Mouse (Mus musculus): ENCODE measurements around the gene Catip. TPM values are rescaled to one million over a fixed set of nuclear protein-coding genes. Genes with fewer than 3 reads are reported as not detected.

Catip gene
- 6.8 TPM for polyA plus RNA-seq (2014; fragmentation: Illumina TruSeq; extraction: RNeasy Lipid Tissue Mini Kit (QIAGEN cat#74804); ENCODE audit: insufficient read depth, low read depth, low replicate concordance)

GRCm38 (mm10) chr1:74361812-74362211 lies at the start of gene Catip:
Catip (plus strand) TSS chr1:74362108.

GRCm38 (mm10) chr1:74374980-74375379 lies 13.1 kb downstream of the Catip start, which contains the start of gene Slc11a1:
Slc11a1 (plus strand) TSS chr1:74375195.

GRCm38 (mm10) chr1:74390924-74391748 lies 29.2 kb downstream of the Catip start, which contains the start of gene Ctdsp1:
Ctdsp1 (plus strand) TSS chr1:74391509.

GRCm38 (mm10) chr1:74408589-74409504 lies 46.9 kb downstream of the Catip start, which contains the start of gene Vil1:
Vil1 (plus strand) TSS chr1:74409376.

Other genes starting within 250 kb of the Catip start
- gene Tns1, start 237.7 kb upstream of the Catip start, polyA plus RNA-seq (2014; fragmentation: Illumina TruSeq; extraction: RNeasy Lipid Tissue Mini Kit (QIAGEN cat#74804); ENCODE audit: insufficient read depth, low read depth, low replicate concordance) = 139 TPM
- 1.8 TPM for gene Rufy4, start 236.6 kb upstream of the Catip start, polyA plus RNA-seq (2014; fragmentation: Illumina TruSeq; extraction: RNeasy Lipid Tissue Mini Kit (QIAGEN cat#74804); ENCODE audit: insufficient read depth, low read depth, low replicate concordance)
- 3.5 TPM for gene Cxcr2, start 208.1 kb upstream of the Catip start, polyA plus RNA-seq (2014; fragmentation: Illumina TruSeq; extraction: RNeasy Lipid Tissue Mini Kit (QIAGEN cat#74804); ENCODE audit: insufficient read depth, low read depth, low replicate concordance)
- 0.51 TPM for gene Cxcr1, start 167.5 kb upstream of the Catip start, polyA plus RNA-seq (2014; fragmentation: Illumina TruSeq; extraction: RNeasy Lipid Tissue Mini Kit (QIAGEN cat#74804); ENCODE audit: insufficient read depth, low read depth, low replicate concordance)
- 238 TPM for gene Arpc2, start 126.0 kb upstream of the Catip start, polyA plus RNA-seq (2014; fragmentation: Illumina TruSeq; extraction: RNeasy Lipid Tissue Mini Kit (QIAGEN cat#74804); ENCODE audit: insufficient read depth, low read depth, low replicate concordance)
- gene Gpbar1, start 83.6 kb upstream of the Catip start, polyA plus RNA-seq (2014; fragmentation: Illumina TruSeq; extraction: RNeasy Lipid Tissue Mini Kit (QIAGEN cat#74804); ENCODE audit: insufficient read depth, low read depth, low replicate concordance) = not detected
- gene Aamp, start 77.4 kb upstream of the Catip start, polyA plus RNA-seq (2014; fragmentation: Illumina TruSeq; extraction: RNeasy Lipid Tissue Mini Kit (QIAGEN cat#74804); ENCODE audit: insufficient read depth, low read depth, low replicate concordance) = 124 TPM
- gene Pnkd, start 77.2 kb upstream of the Catip start, polyA plus RNA-seq (2014; fragmentation: Illumina TruSeq; extraction: RNeasy Lipid Tissue Mini Kit (QIAGEN cat#74804); ENCODE audit: insufficient read depth, low read depth, low replicate concordance) = 67.9 TPM
- gene Tmbim1, start 56.5 kb upstream of the Catip start, polyA plus RNA-seq (2014; fragmentation: Illumina TruSeq; extraction: RNeasy Lipid Tissue Mini Kit (QIAGEN cat#74804); ENCODE audit: insufficient read depth, low read depth, low replicate concordance) = 122 TPM
- 9.3 TPM for gene Slc11a1, start 13.1 kb downstream of the Catip start, polyA plus RNA-seq (2014; fragmentation: Illumina TruSeq; extraction: RNeasy Lipid Tissue Mini Kit (QIAGEN cat#74804); ENCODE audit: insufficient read depth, low read depth, low replicate concordance)
- gene Ctdsp1, start 29.4 kb downstream of the Catip start, polyA plus RNA-seq (2014; fragmentation: Illumina TruSeq; extraction: RNeasy Lipid Tissue Mini Kit (QIAGEN cat#74804); ENCODE audit: insufficient read depth, low read depth, low replicate concordance) = 77.0 TPM
- gene Vil1, start 47.3 kb downstream of the Catip start, polyA plus RNA-seq (2014; fragmentation: Illumina TruSeq; extraction: RNeasy Lipid Tissue Mini Kit (QIAGEN cat#74804); ENCODE audit: insufficient read depth, low read depth, low replicate concordance) = 0.31 TPM
- 9.2 TPM for gene Cnot9, start 143.9 kb downstream of the Catip start, polyA plus RNA-seq (2014; fragmentation: Illumina TruSeq; extraction: RNeasy Lipid Tissue Mini Kit (QIAGEN cat#74804); ENCODE audit: insufficient read depth, low read depth, low replicate concordance)
- 0.43 TPM for gene Plcd4, start 180.8 kb downstream of the Catip start, polyA plus RNA-seq (2014; fragmentation: Illumina TruSeq; extraction: RNeasy Lipid Tissue Mini Kit (QIAGEN cat#74804); ENCODE audit: insufficient read depth, low read depth, low replicate concordance)
- 3.3 TPM for gene Usp37, start 182.2 kb downstream of the Catip start, polyA plus RNA-seq (2014; fragmentation: Illumina TruSeq; extraction: RNeasy Lipid Tissue Mini Kit (QIAGEN cat#74804); ENCODE audit: insufficient read depth, low read depth, low replicate concordance)
- 3.2 TPM for gene Zfp142, start 226.1 kb downstream of the Catip start, polyA plus RNA-seq (2014; fragmentation: Illumina TruSeq; extraction: RNeasy Lipid Tissue Mini Kit (QIAGEN cat#74804); ENCODE audit: insufficient read depth, low read depth, low replicate concordance)
- 8.5 TPM for gene Bcs1l, start 226.2 kb downstream of the Catip start, polyA plus RNA-seq (2014; fragmentation: Illumina TruSeq; extraction: RNeasy Lipid Tissue Mini Kit (QIAGEN cat#74804); ENCODE audit: insufficient read depth, low read depth, low replicate concordance)
- gene Rnf25, start 239.3 kb downstream of the Catip start, polyA plus RNA-seq (2014; fragmentation: Illumina TruSeq; extraction: RNeasy Lipid Tissue Mini Kit (QIAGEN cat#74804); ENCODE audit: insufficient read depth, low read depth, low replicate concordance) = 27.4 TPM
- gene Stk36, start 239.3 kb downstream of the Catip start, polyA plus RNA-seq (2014; fragmentation: Illumina TruSeq; extraction: RNeasy Lipid Tissue Mini Kit (QIAGEN cat#74804); ENCODE audit: insufficient read depth, low read depth, low replicate concordance) = 2.8 TPM

Measured in lung, adult 10 weeks (tissue).